Mouse (Mus musculus) left cerebral cortex, postnatal 4 days (tissue): ENCODE results near the gene Hmgb1. TPM values are rescaled to one million over a fixed set of nuclear protein-coding genes. Genes with fewer than 3 reads are reported as not detected.

ENCODE experiments used
- DNase-seq: peaks from one replicate; pipeline ENCODE4 v3.0.0-alpha.2; 2022
- intact Hi-C: fragments of 180-260 bp; cut with DNase I; formaldehyde crosslinking; loops from one replicate; pipeline ENCODE4 v1.15.1; 2025
- total RNA-seq, 2 experiments: library from RNA; stranded (reverse); gene quantifications; 2 replicates each; pipeline ENCODE4 v1.2.3; 2021

Gene Hmgb1
- total RNA-seq, result 100 to 1,000 TPM; 291 to 345 TPM

DNA sequence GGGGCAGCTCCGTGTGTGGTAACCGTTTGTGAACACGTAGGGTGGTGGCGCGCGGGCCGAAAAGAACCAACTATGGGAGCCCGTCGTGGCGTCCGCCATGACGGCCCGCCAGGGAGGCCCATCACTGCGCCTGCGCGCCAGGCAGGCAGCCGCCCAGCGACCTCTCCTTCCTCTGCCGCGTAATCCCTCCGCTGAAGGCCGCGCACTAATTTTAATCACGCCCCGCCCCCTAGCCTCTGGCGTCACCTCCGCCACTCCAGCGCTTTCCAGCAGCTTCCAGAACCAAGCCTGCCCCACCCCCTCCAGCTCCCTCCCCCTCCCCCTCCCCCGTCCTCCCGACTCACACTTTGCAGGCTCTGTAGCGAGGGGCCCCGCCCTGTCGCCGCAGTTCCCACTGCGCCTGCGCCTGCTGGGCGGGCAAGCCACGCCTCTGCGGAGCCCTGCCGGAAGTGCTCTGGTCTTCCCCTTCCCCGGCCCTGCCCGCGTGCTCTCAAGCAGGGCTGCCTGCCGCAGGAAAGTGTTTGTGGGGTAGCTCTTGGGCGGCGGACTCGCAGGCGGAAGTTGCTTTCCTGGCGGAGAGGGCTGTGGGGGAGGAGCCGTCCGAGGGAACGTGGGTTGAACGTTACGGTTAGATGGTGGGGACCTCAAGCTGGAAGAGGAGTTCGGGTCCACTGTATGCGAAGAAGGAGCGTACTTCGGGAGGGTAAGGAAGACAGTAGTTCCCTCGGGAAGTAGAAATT lies at the start of gene Hmgb1, which contains the start of gene Uspl1:
Hmgb1 (minus strand) TSS at position 386 of the 740 bp plus-strand sequence.
Uspl1 (plus strand) TSS at position 247 of the 740 bp plus-strand sequence.
- intact Hi-C loops, result loop anchor here (10.0 kb wide), 1 partner anchor 369 kb away; no protein-coding TSS in a partner anchor
- DNase-seq, result peak; percentile 99

- intact Hi-C loops, result no loop called here
- DNase-seq, result no peak
Observed at GRCm38 (mm10) chr5:149229619-149230339, 45.5 kb upstream of the Hmgb1 start.

- DNase-seq, result peak; percentile 95
- intact Hi-C loops, result no loop called here
Observed at GRCm38 (mm10) chr5:149228700-149229618, 44.7 kb upstream of the Hmgb1 start.

- intact Hi-C loops, result no loop called here
- no peak for DNase-seq
Observed at GRCm38 (mm10) chr5:149224666-149225065, 40.4 kb upstream of the Hmgb1 start.

- intact Hi-C loops, result no loop called here
- no peak for DNase-seq
Observed at GRCm38 (mm10) chr5:149221355-149221754, 37.1 kb upstream of the Hmgb1 start.

DNA sequence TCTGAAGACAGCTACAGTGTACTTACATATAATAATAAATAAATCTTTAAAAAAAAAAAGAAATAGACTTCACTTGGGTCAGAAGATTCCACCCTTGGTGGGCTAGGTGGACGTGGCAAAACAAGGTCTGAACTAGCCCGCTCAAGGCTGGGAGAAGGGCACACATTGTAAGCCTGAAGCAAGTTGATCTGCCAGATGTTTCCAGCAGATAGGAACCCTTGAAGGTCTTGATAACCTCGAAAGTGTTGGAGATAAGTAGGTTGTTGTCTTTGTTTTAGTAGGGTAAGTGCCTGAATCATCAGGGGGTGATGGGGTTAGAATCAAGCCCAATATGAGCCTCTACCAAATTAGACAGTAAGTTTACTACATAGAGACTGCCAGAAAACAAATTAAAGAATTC lies 35.2 kb upstream of the Hmgb1 start:
- intact Hi-C loops, result no loop called here
- DNase-seq, result no peak

- DNase-seq, result no peak
- intact Hi-C loops, result no loop called here
Observed at GRCm38 (mm10) chr5:149217524-149218357, 33.5 kb upstream of the Hmgb1 start.

- intact Hi-C loops, result no loop called here
- no peak for DNase-seq
Observed at GRCm38 (mm10) chr5:149215540-149215939, 31.3 kb upstream of the Hmgb1 start.

DNA sequence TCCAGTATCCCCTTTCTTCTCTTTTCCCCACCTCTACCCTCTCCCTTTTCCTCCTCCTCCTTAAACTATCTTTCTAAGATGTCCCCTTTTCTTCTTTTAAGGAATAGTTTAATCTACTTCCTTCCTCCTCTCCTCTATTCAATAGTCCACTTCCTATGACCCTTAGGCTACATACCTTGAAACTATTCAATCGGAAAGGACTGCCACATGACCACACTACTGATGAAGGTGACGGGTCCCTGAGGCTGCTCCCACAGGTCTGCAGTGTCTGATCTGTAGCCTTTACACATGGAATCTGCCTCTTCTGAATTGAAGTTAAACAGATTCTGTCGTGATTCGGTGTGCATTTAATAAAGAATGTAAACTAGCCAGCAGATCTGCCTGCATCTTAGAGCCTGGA lies 28.5 kb upstream of the Hmgb1 start:
- DNase-seq, result no peak
- intact Hi-C loops, result no loop called here

DNA sequence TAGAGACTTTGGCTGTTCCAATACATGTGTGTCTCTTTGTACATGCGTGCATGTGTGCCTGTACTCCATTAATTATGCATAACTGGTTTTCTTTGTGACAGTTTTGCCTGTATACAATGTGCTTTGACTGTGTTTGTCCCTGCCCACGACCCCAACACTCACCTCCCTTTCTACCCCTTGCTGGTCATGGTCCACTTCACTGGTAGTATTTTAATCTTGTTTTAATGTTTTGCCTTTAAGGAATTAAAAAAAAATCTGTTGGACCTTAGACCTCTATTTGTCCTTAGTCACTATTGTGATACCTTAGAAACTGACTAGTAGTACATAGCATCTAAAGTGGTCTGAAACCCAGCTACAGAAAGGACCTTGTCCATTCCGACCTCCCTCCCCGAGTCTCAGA lies 26.8 kb upstream of the Hmgb1 start:
- DNase-seq, result no peak
- intact Hi-C loops, result no loop called here

DNA sequence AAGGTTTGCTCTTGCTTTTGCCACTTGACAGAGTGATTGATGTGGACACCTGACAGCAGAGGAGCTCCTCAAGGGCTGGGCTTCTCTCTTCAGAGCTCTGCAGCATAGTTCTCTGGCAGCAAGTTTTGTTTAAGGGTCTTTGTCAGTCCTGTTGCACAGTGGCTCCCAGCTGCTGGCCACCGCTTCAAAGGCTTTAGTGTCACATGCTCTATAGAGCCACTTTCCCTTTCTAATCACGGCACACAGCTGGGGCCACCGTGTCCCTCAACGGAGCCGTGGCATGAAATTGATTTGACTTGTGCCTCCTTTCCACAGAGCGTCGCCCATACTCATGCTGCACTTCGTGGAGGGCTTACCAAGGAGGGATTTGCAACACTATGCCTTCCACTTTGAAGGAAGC lies 25.0 kb upstream of the Hmgb1 start:
- intact Hi-C loops, result no loop called here
- peak; percentile 15 for DNase-seq

DNA sequence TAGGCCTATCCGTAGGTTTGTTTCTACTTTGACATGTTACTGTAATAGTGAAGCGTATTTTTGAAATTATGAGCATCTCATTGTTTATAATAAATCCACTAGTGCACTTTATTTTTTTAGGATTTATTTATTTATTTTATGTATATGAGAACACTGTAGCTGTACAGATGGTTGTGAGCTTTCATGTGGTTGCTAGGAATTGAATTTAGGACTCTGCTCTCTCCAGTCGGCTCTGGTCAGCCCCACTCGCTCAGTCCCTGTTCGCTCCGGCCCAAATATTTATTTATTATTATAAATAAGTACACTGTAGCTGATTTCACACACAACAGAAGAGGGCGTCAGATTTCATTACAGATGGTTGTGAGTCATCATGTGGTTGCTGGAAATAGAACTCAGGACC lies 24.5 kb upstream of the Hmgb1 start:
- no peak for DNase-seq
- intact Hi-C loops, result no loop called here

GRCm38 (mm10) chr5:149207661-149208060 lies 23.4 kb upstream of the Hmgb1 start:
- no peak for DNase-seq
- intact Hi-C loops, result no loop called here

GRCm38 (mm10) chr5:149206286-149206685 lies 22.0 kb upstream of the Hmgb1 start:
- DNase-seq, result no peak
- intact Hi-C loops, result no loop called here

DNA sequence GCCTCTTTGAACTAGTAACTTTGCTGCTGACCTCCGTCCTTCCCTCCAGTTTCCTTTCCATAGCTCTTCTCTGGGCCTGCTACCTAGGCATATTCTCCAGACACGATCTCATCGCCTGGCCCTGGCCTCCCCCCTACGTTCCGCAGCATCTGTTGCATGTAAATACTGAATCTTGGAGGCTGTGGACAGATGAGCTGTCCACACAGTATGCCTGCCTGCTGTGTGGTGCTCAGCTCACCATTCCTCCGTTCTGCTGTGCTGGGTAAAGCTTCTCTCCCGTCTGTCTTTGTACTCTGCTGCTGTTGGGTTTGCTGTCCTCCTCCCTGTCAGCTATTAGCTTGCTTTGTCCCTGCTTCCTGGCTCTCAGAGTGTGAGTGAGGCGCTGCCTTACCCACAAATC lies 21.0 kb upstream of the Hmgb1 start:
- no peak for DNase-seq
- intact Hi-C loops, result no loop called here

DNA sequence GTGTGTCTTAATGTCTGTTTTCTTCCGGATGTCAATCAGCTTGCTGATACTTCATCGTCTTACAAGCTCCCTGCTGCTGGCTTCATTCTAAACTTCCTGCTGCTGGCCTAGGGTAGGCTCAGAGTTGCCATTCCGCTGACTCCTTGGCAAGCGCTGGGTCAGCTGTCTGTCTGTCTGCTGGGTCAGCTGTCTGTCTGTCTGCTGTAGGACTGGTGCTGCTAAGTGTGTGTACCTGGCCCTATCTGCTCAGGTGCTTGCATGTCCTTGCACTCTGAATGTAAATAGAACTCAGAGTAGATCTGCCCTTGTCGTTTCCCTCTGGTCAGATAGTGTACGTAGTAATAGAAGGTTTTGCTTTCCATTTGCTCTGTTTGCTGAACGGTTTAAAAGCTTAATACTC lies 20.5 kb upstream of the Hmgb1 start:
- DNase-seq, result no peak
- intact Hi-C loops, result no loop called here

GRCm38 (mm10) chr5:149203796-149204375 lies 19.6 kb upstream of the Hmgb1 start:
- DNase-seq, result no peak
- intact Hi-C loops, result no loop called here

DNA sequence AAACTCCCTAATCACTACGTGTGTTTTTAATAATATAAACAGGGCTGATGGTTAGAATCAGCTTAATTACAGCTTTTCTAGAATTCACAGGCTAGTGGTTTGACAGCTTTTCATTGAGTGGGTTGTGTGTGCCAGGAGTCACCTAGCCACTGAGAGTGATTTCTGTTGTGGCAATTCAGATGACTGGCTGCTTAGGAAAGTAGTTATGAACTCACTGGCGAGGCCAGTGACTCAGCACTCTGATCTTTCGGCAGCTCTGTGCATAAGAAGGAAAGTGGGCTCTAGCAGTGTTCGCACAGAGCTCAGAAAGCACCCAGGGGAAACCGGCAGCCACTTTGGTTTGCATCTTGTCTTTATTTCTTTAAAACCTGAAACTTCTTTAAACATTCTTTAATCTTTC lies 18.7 kb upstream of the Hmgb1 start:
- intact Hi-C loops, result no loop called here
- no peak for DNase-seq

DNA sequence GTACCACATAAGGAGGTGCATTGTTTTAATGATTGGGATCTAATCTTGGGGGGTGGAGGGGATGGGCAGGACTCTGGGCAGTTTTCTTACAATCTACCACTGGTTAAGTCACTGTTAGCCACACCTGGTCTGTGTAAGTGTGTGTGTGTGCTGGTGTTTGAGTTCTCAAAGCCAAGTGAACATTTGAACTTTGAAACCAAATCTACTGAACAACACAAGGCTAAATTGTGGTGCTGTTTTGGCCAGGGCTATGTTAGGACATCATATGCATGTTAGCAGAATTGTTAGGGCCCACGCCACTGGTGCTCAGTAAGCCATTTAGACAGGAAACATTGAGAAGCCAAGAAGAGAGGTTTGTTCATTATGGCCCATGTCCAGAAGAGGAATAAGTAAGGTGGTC lies 14.5 kb upstream of the Hmgb1 start:
- intact Hi-C loops, result loop anchor here (10.0 kb wide), 1 partner anchor 326 kb away; the partner anchor contains the start of gene Wdr95

DNA sequence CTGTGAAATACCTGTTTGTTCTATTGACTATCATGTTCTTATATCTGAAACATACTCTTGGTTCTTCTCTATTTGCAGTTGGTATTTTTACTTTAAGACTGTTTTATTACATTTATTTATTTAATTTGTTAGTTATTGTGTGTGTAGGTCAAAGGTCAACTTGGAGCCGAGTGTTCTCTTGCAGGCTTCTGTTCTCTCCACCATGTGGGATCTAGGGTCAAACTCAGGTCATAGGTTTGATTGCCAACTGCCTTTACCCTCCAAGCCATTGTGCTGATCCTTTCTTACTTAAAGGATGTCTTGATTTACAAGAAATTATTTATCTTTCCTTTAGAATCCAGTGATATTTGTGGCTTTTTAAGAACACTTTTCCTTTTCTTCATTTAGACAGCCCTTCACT lies 12.3 kb upstream of the Hmgb1 start:
- DNase-seq, result no peak
- intact Hi-C loops, result loop anchor here (10.0 kb wide), 1 partner anchor 328 kb away; the partner anchor contains the start of gene Wdr95

More for the DNA sequence above, 14.5 kb upstream of the Hmgb1 start:
- no peak for DNase-seq
